Mouse (Mus musculus): ENCODE measurements around the gene Birc2. TPM values are rescaled to one million over a fixed set of nuclear protein-coding genes. Genes with fewer than 3 reads are reported as not detected.
A peak's percentile ranks its signal among the peaks of the same experiment; 100 is the strongest.

Gene Birc2
- polyA plus RNA-seq, 1 experiment from 2014 or later: 26.9 TPM

DNA sequence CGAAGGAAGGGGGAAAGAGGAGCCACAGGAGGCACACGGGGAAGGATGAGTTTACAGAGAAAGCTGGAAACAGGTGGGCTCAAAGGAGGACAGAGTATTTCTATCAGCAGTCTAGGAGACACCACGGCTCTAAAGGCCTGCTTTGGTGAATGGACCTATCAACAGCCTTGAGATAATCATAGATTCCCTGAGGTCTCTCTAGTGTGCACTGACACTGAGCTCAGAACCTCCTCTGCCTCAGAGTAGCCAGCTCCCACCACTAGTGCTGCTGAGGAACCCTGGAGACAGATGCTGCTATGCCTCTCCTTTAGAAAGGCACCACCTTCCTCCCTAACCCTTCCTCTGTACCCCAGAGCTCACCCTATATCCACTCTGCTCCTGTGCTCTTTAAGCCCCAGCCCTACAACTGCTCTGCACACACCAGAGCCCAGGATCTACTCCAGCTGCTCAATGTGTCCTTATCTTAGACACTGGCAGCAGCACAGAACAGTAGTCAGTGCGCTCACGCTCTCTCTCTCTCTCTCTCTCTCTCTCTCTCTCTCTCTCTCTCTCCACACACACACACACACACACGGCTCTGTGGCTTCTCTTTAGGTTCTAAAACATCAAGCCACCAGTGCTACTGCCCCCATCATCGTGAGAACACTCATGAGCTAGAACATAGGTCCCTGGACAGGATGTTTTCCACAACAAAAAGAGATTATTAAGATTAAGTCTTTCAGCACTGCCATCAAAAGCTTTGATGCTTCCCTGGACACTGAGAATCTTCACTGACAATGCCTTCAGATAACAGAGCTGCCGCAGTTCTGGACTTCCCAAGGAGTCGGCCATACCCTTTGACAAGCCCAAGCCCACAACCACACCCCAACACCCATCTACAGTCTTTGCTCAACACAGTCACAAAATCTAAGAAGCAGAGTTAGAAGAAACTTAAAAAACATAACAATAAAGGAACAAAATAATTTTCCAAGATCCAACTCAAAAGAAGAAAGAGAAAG is 7.0 kb downstream of the Birc2 start:
- no peak overlapping the region for H3K4me2 ChIP-seq (ENCODE audit: low read depth, low read length)
- H3K4me3 ChIP-seq (ENCODE audit: low read length): no peak overlapping the region
- no peaks in the 10 kb centered on the region for H3K27me3 ChIP-seq (replicated peaks; ENCODE audit: control insufficient read depth, insufficient read depth, low read length)
- WGBS: 79% methylated on average over 9 of the region's 9 CpGs
- H3K27ac ChIP-seq (ENCODE audit: low read length): no peak overlapping the region
- peaks cover 9% of the 10 kb centered on the region for H3K4me1 ChIP-seq (ENCODE audit: control insufficient read depth, insufficient read depth, low read length)
- no peak overlapping the region; the same call in 1 of the 2 replicates for H3K9ac ChIP-seq (ENCODE audit: low read depth, low read length)
- no peaks in the 10 kb centered on the region for H3K9me3 ChIP-seq (ENCODE audit: control insufficient read depth, low read length)
- no peaks in the 10 kb centered on the region; the same call in 1 of the 2 replicates for H3K36me3 ChIP-seq (ENCODE audit: control insufficient read depth, insufficient read depth, low read length)
- ATAC-seq: peak; percentile 78

DNA sequence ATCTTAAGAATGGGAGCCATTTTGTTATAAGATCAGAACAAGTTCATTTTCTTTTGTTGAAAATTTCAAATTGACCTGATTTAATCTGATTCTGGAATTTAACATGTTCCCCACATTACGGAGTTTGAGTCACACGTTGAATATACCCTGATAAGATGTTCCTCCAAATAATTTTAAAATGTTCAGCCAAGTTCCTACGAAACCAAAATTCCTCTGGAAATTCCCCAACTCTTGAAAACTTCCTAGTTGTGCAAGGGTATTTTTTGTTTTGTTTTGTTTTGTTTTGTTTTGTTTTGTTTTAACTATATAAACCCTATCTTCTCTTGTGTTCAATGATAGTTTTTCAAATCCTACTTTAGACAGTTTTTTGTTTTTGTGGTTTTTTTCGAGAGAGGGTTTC is 8.2 kb downstream of the Birc2 start:
- Histone ChIP-seq H3K4me1 (ENCODE audit: control insufficient read depth, insufficient read depth, low read length) (peaks cover 8% of the 10 kb centered on the region), H3K27ac (ENCODE audit: low read length) (no peak overlapping the region), H3K9me3 (ENCODE audit: control insufficient read depth, low read length) (no peaks in the 10 kb centered on the region), H3K4me2 (ENCODE audit: low read depth, low read length) (no peak overlapping the region), H3K27me3 (replicated peaks; ENCODE audit: control insufficient read depth, insufficient read depth, low read length) (no peaks in the 10 kb centered on the region), H3K4me3 (ENCODE audit: low read length) (no peak overlapping the region), H3K9ac (ENCODE audit: low read depth, low read length) (no peak overlapping the region), H3K36me3 (ENCODE audit: control insufficient read depth, insufficient read depth, low read length) (no peaks in the 10 kb centered on the region; the same call in 1 of the 2 replicates)
- ATAC-seq: no peak
- WGBS: 91% methylated on average over 4 of the region's 4 CpGs

DNA sequence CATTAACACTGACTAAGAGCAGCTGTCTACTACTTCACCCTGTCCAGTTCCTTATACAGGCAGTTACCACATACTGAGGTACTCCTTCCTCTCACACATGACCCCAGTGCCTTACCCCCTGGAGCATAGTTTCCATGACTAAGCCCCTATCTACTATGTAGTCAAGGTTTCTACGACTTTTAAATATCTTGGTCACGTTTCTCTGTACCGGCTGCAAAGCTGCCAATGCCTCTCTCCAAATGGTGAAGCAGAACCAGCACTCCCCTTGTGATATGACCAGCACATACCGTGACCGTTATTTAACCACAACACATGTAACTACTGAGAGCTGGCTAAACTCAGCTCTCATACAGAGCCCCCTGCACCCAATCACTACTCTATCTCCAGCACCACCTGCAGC is 11.9 kb downstream of the Birc2 start:
- 95% methylated on average over 5 of the region's 5 CpGs for WGBS
- H3K27me3 ChIP-seq (replicated peaks; ENCODE audit: control insufficient read depth, insufficient read depth, low read length): no peaks in the 10 kb centered on the region
- no peak overlapping the region for H3K9ac ChIP-seq (ENCODE audit: low read depth, low read length)
- no peaks in the 10 kb centered on the region for H3K9me3 ChIP-seq (ENCODE audit: control insufficient read depth, low read length)
- no peaks in the 10 kb centered on the region for H3K4me1 ChIP-seq (ENCODE audit: control insufficient read depth, insufficient read depth, low read length)
- H3K27ac ChIP-seq (ENCODE audit: low read length): no peak overlapping the region
- ATAC-seq: no peak
- H3K4me2 ChIP-seq (ENCODE audit: low read depth, low read length): no peak overlapping the region
- H3K4me3 ChIP-seq (ENCODE audit: low read length): no peak overlapping the region
- peaks cover 3% of the 10 kb centered on the region; the same call in 1 of the 2 replicates for H3K36me3 ChIP-seq (ENCODE audit: control insufficient read depth, insufficient read depth, low read length)

DNA sequence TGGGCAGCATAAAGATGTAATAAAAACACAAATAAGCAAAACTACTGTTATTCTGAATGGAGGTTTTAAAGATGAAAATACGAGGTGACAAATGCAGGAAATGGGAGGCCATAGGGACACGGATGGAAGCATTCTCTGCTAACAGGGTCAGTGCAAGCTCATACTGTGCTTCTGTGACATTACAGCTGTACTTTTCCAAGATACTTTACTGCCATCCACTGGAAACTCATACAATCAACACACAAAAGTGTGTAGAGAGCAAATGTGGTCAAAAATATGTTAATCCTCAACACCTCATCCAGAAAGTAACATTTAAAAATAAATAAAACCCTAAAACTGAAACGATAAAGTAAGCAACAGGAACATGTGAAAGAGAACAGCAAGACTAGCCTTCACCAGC is 14.1 kb downstream of the Birc2 start:
- no peaks in the 10 kb centered on the region for H3K4me1 ChIP-seq (ENCODE audit: control insufficient read depth, insufficient read depth, low read length)
- H3K4me3 ChIP-seq (ENCODE audit: low read length): no peak overlapping the region
- 76% methylated on average over 3 of the region's 3 CpGs for WGBS
- no peaks in the 10 kb centered on the region for H3K27me3 ChIP-seq (replicated peaks; ENCODE audit: control insufficient read depth, insufficient read depth, low read length)
- H3K4me2 ChIP-seq (ENCODE audit: low read depth, low read length): no peak overlapping the region
- peaks cover 3% of the 10 kb centered on the region; the same call in 1 of the 2 replicates for H3K36me3 ChIP-seq (ENCODE audit: control insufficient read depth, insufficient read depth, low read length)
- no peak for ATAC-seq
- H3K9me3 ChIP-seq (ENCODE audit: control insufficient read depth, low read length): no peaks in the 10 kb centered on the region
- no peak overlapping the region for H3K9ac ChIP-seq (ENCODE audit: low read depth, low read length)
- H3K27ac ChIP-seq (ENCODE audit: low read length): no peak overlapping the region

DNA sequence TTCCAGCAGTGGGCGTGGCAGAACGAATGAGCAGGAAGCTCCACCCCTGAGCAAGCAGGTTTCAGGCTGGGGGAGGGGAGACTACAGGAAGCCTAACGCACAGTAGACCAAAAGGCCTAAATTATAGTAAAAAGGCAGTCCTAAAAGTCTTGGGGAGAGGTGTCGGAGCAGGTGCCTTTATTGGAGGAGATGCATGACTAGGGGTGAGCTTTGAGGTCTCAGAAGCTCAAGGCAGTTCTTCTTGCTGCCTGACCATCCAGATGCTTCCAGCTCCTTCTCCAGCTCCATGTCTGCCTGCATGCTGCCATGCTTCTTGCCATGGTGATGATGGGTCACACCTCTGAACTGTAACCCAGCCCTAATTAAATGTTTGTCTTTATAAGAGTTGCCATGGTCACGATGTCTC is 31.8 kb downstream of the Birc2 start:
- ATAC-seq: peak; percentile 71
- no peak overlapping the region for H3K4me3 ChIP-seq (ENCODE audit: low read length)
- no peaks in the 10 kb centered on the region for H3K27me3 ChIP-seq (replicated peaks; ENCODE audit: control insufficient read depth, insufficient read depth, low read length)
- H3K4me2 ChIP-seq (ENCODE audit: low read depth, low read length): no peak overlapping the region
- H3K9ac ChIP-seq (ENCODE audit: low read depth, low read length): no peak overlapping the region
- H3K9me3 ChIP-seq (ENCODE audit: control insufficient read depth, low read length): no peaks in the 10 kb centered on the region
- no peaks in the 10 kb centered on the region for H3K36me3 ChIP-seq (ENCODE audit: control insufficient read depth, insufficient read depth, low read length)
- H3K27ac ChIP-seq (ENCODE audit: low read length): no peak overlapping the region
- WGBS: 59% methylated on average over 4 of the region's 5 CpGs
- H3K4me1 ChIP-seq (ENCODE audit: control insufficient read depth, insufficient read depth, low read length): no peaks in the 10 kb centered on the region

DNA sequence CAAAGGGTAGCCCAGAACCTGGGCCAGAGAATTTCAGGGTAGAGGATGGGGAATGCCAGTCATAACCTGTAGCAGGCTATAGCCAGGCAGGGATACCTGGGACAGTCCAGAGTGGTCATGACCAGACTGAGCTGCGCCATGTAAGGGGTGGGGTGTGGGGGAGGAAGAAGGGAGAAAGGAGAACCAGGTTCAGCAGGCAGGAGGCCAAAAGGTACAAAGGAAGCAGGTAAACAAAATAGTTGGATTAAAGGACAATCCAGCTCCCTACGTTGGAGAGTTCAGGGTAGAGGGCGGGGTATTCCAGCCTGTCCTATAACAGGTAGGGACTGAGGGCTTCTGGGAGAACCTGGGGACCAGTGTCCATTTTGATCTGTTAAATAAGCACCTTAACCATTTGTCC is 38.3 kb downstream of the Birc2 start:
- H3K9ac ChIP-seq (ENCODE audit: low read depth, low read length): no peak overlapping the region
- H3K4me2 ChIP-seq (ENCODE audit: low read depth, low read length): no peak overlapping the region
- ATAC-seq: no peak
- no peak overlapping the region for H3K27ac ChIP-seq (ENCODE audit: low read length)
- no peaks in the 10 kb centered on the region for H3K27me3 ChIP-seq (replicated peaks; ENCODE audit: control insufficient read depth, insufficient read depth, low read length)
- H3K4me1 ChIP-seq (ENCODE audit: control insufficient read depth, insufficient read depth, low read length): no peaks in the 10 kb centered on the region
- 84% methylated on average over 3 of the region's 3 CpGs for WGBS
- H3K36me3 ChIP-seq (ENCODE audit: control insufficient read depth, insufficient read depth, low read length): 0 out of 2 replicates have a peak, but pooled peaks cover 6% of the 10 kb centered on the region
- H3K4me3 ChIP-seq (ENCODE audit: low read length): no peak overlapping the region
- no peaks in the 10 kb centered on the region for H3K9me3 ChIP-seq (ENCODE audit: control insufficient read depth, low read length)

DNA sequence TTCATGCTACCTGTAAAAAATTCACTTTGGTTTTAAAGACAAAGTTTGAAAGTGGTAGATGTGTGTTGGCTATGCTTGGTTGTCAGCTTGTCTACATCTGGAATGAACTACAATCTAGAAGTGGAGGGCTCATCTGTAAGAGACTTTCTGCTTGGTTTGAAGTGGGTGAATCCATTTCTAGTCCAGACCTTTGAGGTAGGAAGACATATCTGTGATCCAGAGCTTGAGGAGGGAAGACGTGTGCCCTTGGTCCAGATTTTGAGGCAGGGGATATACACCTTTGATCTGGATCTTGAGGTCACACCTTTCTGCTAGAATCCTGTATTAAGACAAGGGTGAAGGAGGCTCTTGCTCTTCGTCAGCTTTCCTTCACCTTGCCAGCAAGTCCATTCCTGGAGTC is 39.3 kb downstream of the Birc2 start:
- Histone ChIP-seq H3K4me1 (ENCODE audit: control insufficient read depth, insufficient read depth, low read length) (no peaks in the 10 kb centered on the region), H3K4me3 (ENCODE audit: low read length) (no peak overlapping the region), H3K4me2 (ENCODE audit: low read depth, low read length) (no peak overlapping the region), H3K9me3 (ENCODE audit: control insufficient read depth, low read length) (no peaks in the 10 kb centered on the region), H3K27ac (ENCODE audit: low read length) (no peak overlapping the region), H3K27me3 (replicated peaks; ENCODE audit: control insufficient read depth, insufficient read depth, low read length) (no peaks in the 10 kb centered on the region), H3K9ac (ENCODE audit: low read depth, low read length) (no peak overlapping the region), H3K36me3 (ENCODE audit: control insufficient read depth, insufficient read depth, low read length) (0 out of 2 replicates have a peak, but pooled peaks cover 7% of the 10 kb centered on the region)
- no peak for ATAC-seq
- 91% methylated on average over 2 of the region's 2 CpGs for WGBS

DNA sequence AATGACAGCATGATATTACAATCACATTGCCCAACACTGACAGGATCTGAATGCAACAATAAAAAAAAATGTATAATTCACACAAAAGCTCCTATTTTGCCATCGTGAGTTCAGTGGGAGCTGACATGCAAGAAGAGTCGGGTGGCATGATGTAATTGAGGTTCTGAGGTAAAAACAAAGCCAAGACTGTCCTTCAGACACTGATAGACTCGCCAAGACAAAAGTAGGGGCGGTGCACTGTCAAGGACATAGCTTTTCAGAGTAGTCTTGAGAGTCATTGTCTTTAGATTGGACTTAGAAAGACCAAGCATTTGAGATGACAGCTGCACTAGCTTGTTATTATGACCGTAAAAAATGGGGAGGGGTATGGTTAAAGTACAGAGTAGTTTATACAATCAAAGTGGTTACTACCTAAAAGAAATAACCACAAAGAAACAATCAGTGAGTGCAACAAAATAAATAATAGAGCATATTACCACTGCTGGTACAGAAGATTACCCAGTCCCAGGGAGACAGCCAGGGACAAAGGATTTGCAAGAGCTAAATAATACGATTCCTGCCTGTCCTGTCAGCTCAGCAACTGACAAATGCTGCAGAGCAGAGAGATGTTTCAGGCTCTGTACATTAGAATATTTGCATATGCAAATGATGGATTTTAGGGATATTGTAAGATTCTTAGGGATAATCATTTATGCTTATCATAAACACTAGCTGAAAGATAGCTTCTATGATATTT is 40.6 kb downstream of the Birc2 start:
- 69% methylated on average over 6 of the region's 6 CpGs for WGBS
- no peak for ATAC-seq

DNA sequence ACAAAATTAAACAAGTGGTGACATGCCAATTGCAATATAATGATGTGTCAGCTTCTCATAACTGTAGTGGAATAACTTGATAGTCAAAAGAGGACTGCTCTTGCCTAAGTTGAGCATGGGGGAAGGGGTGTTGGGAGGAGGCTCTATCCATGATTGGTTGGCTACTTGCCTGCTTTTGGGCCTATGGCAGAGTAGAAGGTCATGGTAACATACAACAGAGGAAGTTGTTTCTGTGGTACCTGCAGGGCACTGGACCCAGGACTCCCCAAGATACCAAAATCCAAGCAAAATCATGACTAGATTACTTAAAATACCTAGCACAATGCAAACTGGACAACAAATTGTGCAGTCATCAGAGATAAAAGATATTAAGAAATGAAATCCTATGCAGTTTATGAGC is 41.3 kb downstream of the Birc2 start:
- H3K4me3 ChIP-seq (ENCODE audit: low read length): no peak overlapping the region
- no peak overlapping the region for H3K4me2 ChIP-seq (ENCODE audit: low read depth, low read length)
- H3K4me1 ChIP-seq (ENCODE audit: control insufficient read depth, insufficient read depth, low read length): no peaks in the 10 kb centered on the region
- no peak overlapping the region for H3K9ac ChIP-seq (ENCODE audit: low read depth, low read length)
- 0 out of 2 replicates have a peak, but pooled peaks cover 11% of the 10 kb centered on the region for H3K36me3 ChIP-seq (ENCODE audit: control insufficient read depth, insufficient read depth, low read length)
- ATAC-seq: no peak
- no peaks in the 10 kb centered on the region for H3K27me3 ChIP-seq (replicated peaks; ENCODE audit: control insufficient read depth, insufficient read depth, low read length)
- no peak overlapping the region for H3K27ac ChIP-seq (ENCODE audit: low read length)
- no peaks in the 10 kb centered on the region for H3K9me3 ChIP-seq (ENCODE audit: control insufficient read depth, low read length)

More for the DNA sequence above, 40.6 kb downstream of the Birc2 start:
- Histone ChIP-seq H3K36me3 (ENCODE audit: control insufficient read depth, insufficient read depth, low read length) (0 out of 2 replicates have a peak, but pooled peaks cover 11% of the 10 kb centered on the region), H3K9me3 (ENCODE audit: control insufficient read depth, low read length) (no peaks in the 10 kb centered on the region), H3K4me2 (ENCODE audit: low read depth, low read length) (no peak overlapping the region), H3K4me3 (ENCODE audit: low read length) (no peak overlapping the region), H3K9ac (ENCODE audit: low read depth, low read length) (no peak overlapping the region), H3K27ac (ENCODE audit: low read length) (no peak overlapping the region), H3K4me1 (ENCODE audit: control insufficient read depth, insufficient read depth, low read length) (no peaks in the 10 kb centered on the region), H3K27me3 (replicated peaks; ENCODE audit: control insufficient read depth, insufficient read depth, low read length) (no peaks in the 10 kb centered on the region)

Measured in intestine, embryonic 16.5 days (tissue).